Comparison of ENCODE assay signal across 10 mouse cellular contexts in the genomic region with DNA sequence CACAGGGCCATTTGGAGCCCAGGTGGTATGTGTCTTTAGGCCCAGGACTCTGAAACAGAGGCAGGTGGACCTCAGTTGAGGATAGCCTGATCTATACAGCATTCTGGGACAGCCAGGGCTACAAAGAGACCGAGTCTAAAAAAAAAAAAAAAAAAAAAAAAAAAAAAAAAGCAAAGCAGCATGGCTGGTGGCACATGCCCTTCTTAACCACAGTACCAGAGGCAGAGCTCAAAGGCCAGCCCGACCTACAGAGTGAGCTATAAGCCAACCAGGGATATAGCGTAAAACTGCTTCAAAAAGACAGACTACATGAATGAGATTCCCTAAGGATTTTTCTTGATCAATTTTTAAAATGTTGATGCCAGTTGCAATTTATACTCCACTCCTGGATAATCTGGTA. TPM values are rescaled to one million over a fixed set of nuclear protein-coding genes. Genes with fewer than 3 reads are reported as not detected.
DNase-seq lines count a peak whose midpoint lies in the region; ATAC-seq and TF ChIP-seq lines count a peak whose summit lies in the region.
"Had no signal": no experiment of that assay in that cellular context is flagged by ENCODE, and none has a peak within 500 bp of the region (broad histone marks: within the 10 kb centered on the region; RNA-seq: fewer than 3 reads in every experiment).

No protein-coding gene starts in this region.

- H3K27ac ChIP-seq in cerebellum, adult 2 months (ENCODE audit: insufficient read depth, low read length) = peak overlapping the region; percentile 7; the same call in 1 of the 2 replicates
- H3K27ac ChIP-seq in intestine, embryonic 15.5 days = peak overlapping the region; percentile 32; the same call in 1 of the 2 replicates
- H3K27ac ChIP-seq in intestine, postnatal 0 days (ENCODE audit: low read depth, low read length) = no peak overlapping the region
- no peak overlapping the region for H3K27ac ChIP-seq in midbrain, embryonic 14.5 days (replicated peaks; ENCODE audit: low read depth, low read length)
- no peak overlapping the region for H3K27ac ChIP-seq in midbrain, embryonic 11.5 days (ENCODE audit: low read depth, low read length)
- peak overlapping the region; percentile 57 for H3K27ac ChIP-seq in olfactory bulb, adult 2 months (ENCODE audit: insufficient read depth, low read depth, low read length)

- WGBS in cerebellum, adult 2 months = 42% methylated on average over 3 of the region's 3 CpGs
- WGBS in intestine, embryonic 15.5 days = 84% methylated on average over 3 of the region's 3 CpGs
- WGBS in intestine, postnatal 0 days = 53% methylated on average over 3 of the region's 3 CpGs
- WGBS in midbrain, embryonic 14.5 days = 69% methylated on average over 3 of the region's 3 CpGs
- WGBS in midbrain, embryonic 11.5 days = 82% methylated on average over 3 of the region's 3 CpGs
- 65% methylated on average over 3 of the region's 3 CpGs for WGBS in olfactory bulb, adult 2 months

- peaks cover 25% of the 10 kb centered on the region; the same call in 1 of the 2 replicates for H3K4me1 ChIP-seq in cerebellum, adult 2 months (ENCODE audit: control insufficient read depth, insufficient read depth, low read length)
- H3K4me1 ChIP-seq in intestine, embryonic 15.5 days (replicated peaks) = peaks cover 21% of the 10 kb centered on the region
- peaks cover 35% of the 10 kb centered on the region for H3K4me1 ChIP-seq in intestine, postnatal 0 days (replicated peaks; ENCODE audit: control insufficient read depth, insufficient read depth, low read length)
- H3K4me1 ChIP-seq in midbrain, embryonic 14.5 days (ENCODE audit: control insufficient read depth, insufficient read depth, low read length) = peaks cover 34% of the 10 kb centered on the region
- peaks cover 9% of the 10 kb centered on the region; the same call in 1 of the 2 replicates for H3K4me1 ChIP-seq in midbrain, embryonic 11.5 days (ENCODE audit: control insufficient read depth, insufficient read depth, low read length)
- H3K4me1 ChIP-seq in olfactory bulb, adult 2 months (ENCODE audit: control insufficient read depth, insufficient read depth, low read length) = peaks cover 6% of the 10 kb centered on the region

- DNase-seq in cerebellum, adult 2 months = no peak
- DNase-seq in midbrain, embryonic 14.5 days = peak; percentile 24
- no peak for DNase-seq in midbrain, embryonic 11.5 days (ENCODE audit: low spot score, missing footprints)
- DNase-seq in B cell, adult 2 months = no peak
- DNase-seq: lung, adult 2 months had no signal

- H3K9me3 ChIP-seq in intestine, embryonic 15.5 days = no peaks in the 10 kb centered on the region
- H3K9me3 ChIP-seq in intestine, postnatal 0 days (ENCODE audit: control insufficient read depth) = no peaks in the 10 kb centered on the region
- H3K9me3 ChIP-seq in midbrain, embryonic 14.5 days (ENCODE audit: control insufficient read depth, low read length) = no peaks in the 10 kb centered on the region
- no peaks in the 10 kb centered on the region for H3K9me3 ChIP-seq in midbrain, embryonic 11.5 days (ENCODE audit: control insufficient read depth, low read length)

- no peaks in the 10 kb centered on the region for H3K27me3 ChIP-seq in cerebellum, adult 2 months (ENCODE audit: control insufficient read depth, insufficient read depth, low read length)
- H3K27me3 ChIP-seq in intestine, embryonic 15.5 days (replicated peaks) = no peaks in the 10 kb centered on the region
- H3K27me3 ChIP-seq in intestine, postnatal 0 days (replicated peaks; ENCODE audit: control insufficient read depth, insufficient read depth, low read length) = no peaks in the 10 kb centered on the region
- H3K27me3 ChIP-seq in midbrain, embryonic 14.5 days (ENCODE audit: control insufficient read depth, insufficient read depth, low read length) = no peaks in the 10 kb centered on the region
- no peaks in the 10 kb centered on the region for H3K27me3 ChIP-seq in midbrain, embryonic 11.5 days (ENCODE audit: control insufficient read depth, insufficient read depth, low read length)

- no peak overlapping the region for H3K4me2 ChIP-seq in intestine, embryonic 15.5 days (replicated peaks)
- no peak overlapping the region for H3K4me2 ChIP-seq in intestine, postnatal 0 days (replicated peaks; ENCODE audit: low read depth)
- no peak overlapping the region for H3K4me2 ChIP-seq in midbrain, embryonic 14.5 days (ENCODE audit: low read length)
- no peak overlapping the region for H3K4me2 ChIP-seq in midbrain, embryonic 11.5 days

- TF ChIP-seq CTCF in cerebellum, adult 2 months (IDR thresholded peaks at IDR 0.05; ENCODE audit: borderline replicate concordance, insufficient read depth, low read depth, low read length) = no peak
- TF ChIP-seq CTCF in intestine, postnatal 0 days (IDR thresholded peaks at IDR 0.05; ENCODE audit: low read depth) = no peak
- TF ChIP-seq CTCF in olfactory bulb, adult 2 months (IDR thresholded peaks at IDR 0.05; ENCODE audit: insufficient read depth, low read depth, low read length) = no peak

- H3K4me3 ChIP-seq in cerebellum, adult 2 months (replicated peaks; ENCODE audit: insufficient read depth, low read depth, low read length) = no peak overlapping the region
- no peak overlapping the region for H3K4me3 ChIP-seq in intestine, embryonic 15.5 days (replicated peaks)
- no peak overlapping the region for H3K4me3 ChIP-seq in intestine, postnatal 0 days (ENCODE audit: low read depth, low read length)
- no peak overlapping the region for H3K4me3 ChIP-seq in midbrain, embryonic 14.5 days (replicated peaks; ENCODE audit: low read depth, low read length)
- H3K4me3 ChIP-seq in midbrain, embryonic 11.5 days (ENCODE audit: low read depth, low read length) = no peak overlapping the region
- H3K4me3 ChIP-seq in olfactory bulb, adult 2 months (ENCODE audit: insufficient read depth, low read depth, low read length) = no peak overlapping the region
- H3K4me3 ChIP-seq: erythroblast, embryonic 14.5 days had no signal

- no peaks in the 10 kb centered on the region for H3K36me3 ChIP-seq in intestine, embryonic 15.5 days
- H3K36me3 ChIP-seq in intestine, postnatal 0 days (ENCODE audit: control insufficient read depth, insufficient read depth) = no peaks in the 10 kb centered on the region; the same call in 1 of the 2 replicates
- H3K36me3 ChIP-seq in midbrain, embryonic 14.5 days (ENCODE audit: control insufficient read depth, insufficient read depth, low read length) = 0 out of 2 replicates have a peak, but pooled peaks cover 6% of the 10 kb centered on the region
- H3K36me3 ChIP-seq in midbrain, embryonic 11.5 days (ENCODE audit: control insufficient read depth, insufficient read depth, low read length) = no peaks in the 10 kb centered on the region; the same call in 1 of the 2 replicates

- H3K9ac ChIP-seq in intestine, embryonic 15.5 days = no peak overlapping the region
- no peak overlapping the region for H3K9ac ChIP-seq in intestine, postnatal 0 days (ENCODE audit: low read depth, low read length)
- H3K9ac ChIP-seq in midbrain, embryonic 14.5 days (replicated peaks; ENCODE audit: low read length) = no peak overlapping the region
- H3K9ac ChIP-seq in midbrain, embryonic 11.5 days (ENCODE audit: low read length) = no peak overlapping the region

- no peak for TF ChIP-seq POLR2A in cerebellum, adult 2 months (IDR thresholded peaks at IDR 0.05; ENCODE audit: borderline replicate concordance, insufficient read depth, low read length)
- no peak for TF ChIP-seq POLR2A in olfactory bulb, adult 2 months (IDR thresholded peaks at IDR 0.05; ENCODE audit: insufficient read depth, low read depth, low read length)

- ATAC-seq in cerebellum, adult (ENCODE audit: insufficient number of reproducible peaks, low FRiP score, low TSS enrichment) = no peak
- ATAC-seq in intestine, embryonic 15.5 days = no peak
- ATAC-seq in intestine, postnatal 0 days = no peak
- no peak for ATAC-seq in midbrain, embryonic 14.5 days (ENCODE audit: low FRiP score, low TSS enrichment)
- ATAC-seq in midbrain, embryonic 11.5 days (ENCODE audit: low FRiP score) = no peak

RNA-seq across cellular contexts. Expression of a gene that starts 9.5 kb away (rescaled TPM):
- polyA plus RNA-seq in cerebellum, adult 2 months (2012; rRNA removed) = 49.2 and 50.5 TPM in 2 replicates
- 39.3 and 46.0 TPM in 2 replicates for polyA plus RNA-seq in intestine, embryonic 15.5 days (2015; fragmentation: Nextera tagmentation; extraction: Ambion mirVana)
- 19.3 and 25.4 TPM in 2 replicates for polyA plus RNA-seq in intestine, postnatal 0 days (2015; fragmentation: Nextera tagmentation; extraction: Ambion mirVana)
- 35.9 and 49.8 TPM in 2 replicates for polyA plus RNA-seq in midbrain, embryonic 14.5 days (2014; fragmentation: Nextera tagmentation; extraction: Ambion mirVana)
- polyA plus RNA-seq in midbrain, embryonic 11.5 days (2014; fragmentation: Nextera tagmentation; extraction: Ambion mirVana) = 41.7 and 42.6 TPM in 2 replicates
- 211 and 544 TPM in 2 replicates for polyA plus RNA-seq in olfactory bulb, adult 2 months (2012; ENCODE audit: insufficient read depth, insufficient read length, low replicate concordance, missing spikeins)

Comparison
In these comparisons a context has a peak if more than half of its experiments do, and no peak if none do; other contexts are left out.
1. H3K27ac ChIP-seq: peak in cerebellum, adult 2 months (single experiment), intestine, embryonic 15.5 days (single experiment) and olfactory bulb, adult 2 months (single experiment); none in intestine, postnatal 0 days (single experiment), midbrain, embryonic 14.5 days (single experiment) and midbrain, embryonic 11.5 days (single experiment).